Mouse (Mus musculus) heart, embryonic 16.5 days (tissue): Measurements from ENCODE around the gene Wfdc15a. TPM values are rescaled to one million over a fixed set of nuclear protein-coding genes. Genes with fewer than 3 reads are reported as not detected.

ENCODE experiments used
- polyA plus RNA-seq: library from polyadenylated mRNA; unstranded; fragments of >200 nt; fragmentation: Nextera tagmentation; extraction: Ambion mirVana; gene quantifications from 2 replicates; pipeline ENCODE4 v1.2.1, GENCODE M21; 2015

The Wfdc15a gene
- polyA plus RNA-seq, 1 experiment from 2014 or later = not detected

Other genes with a start within 250 kb of the Wfdc15a start
- gene Ywhab, start 205.2 kb downstream of the Wfdc15a start, polyA plus RNA-seq = 198 TPM in 2 replicates
- gene Pabpc1l, start 174.7 kb downstream of the Wfdc15a start, polyA plus RNA-seq = 0.57 and 0.80 TPM in 2 replicates
- 15.2 and 17.8 TPM in 2 replicates for gene Stk4, start 129.8 kb downstream of the Wfdc15a start, polyA plus RNA-seq
- 49.4 and 51.6 TPM in 2 replicates for gene Tomm34, start 129.0 kb downstream of the Wfdc15a start, polyA plus RNA-seq
- gene Kcns1, start 29.0 kb downstream of the Wfdc15a start, polyA plus RNA-seq = 0.10 and 0.29 TPM in 2 replicates
- gene Wfdc5, start 17.4 kb downstream of the Wfdc15a start, polyA plus RNA-seq = not detected in 2 replicates
- gene Wfdc12, start 9.5 kb downstream of the Wfdc15a start, polyA plus RNA-seq = not detected in 2 replicates
- gene Wfdc15b, start 21.5 kb upstream of the Wfdc15a start, polyA plus RNA-seq = 0.32 TPM in 1 of 2 replicates, not detected in the other
- not detected in 2 replicates for gene Svs2, start 38.3 kb upstream of the Wfdc15a start, polyA plus RNA-seq
- gene Svs3b, start 56.5 kb upstream of the Wfdc15a start, polyA plus RNA-seq = not detected in 2 replicates
- gene Svs4, start 78.3 kb upstream of the Wfdc15a start, polyA plus RNA-seq = not detected in 2 replicates
- not detected in 2 replicates for gene Svs3a, start 89.1 kb upstream of the Wfdc15a start, polyA plus RNA-seq
- not detected in 2 replicates for gene Svs6, start 116.6 kb upstream of the Wfdc15a start, polyA plus RNA-seq
- gene Svs5, start 132.6 kb upstream of the Wfdc15a start, polyA plus RNA-seq = not detected in 2 replicates
- 0.60 and 1.4 TPM in 2 replicates for gene Slpi, start 189.0 kb upstream of the Wfdc15a start, polyA plus RNA-seq
- gene Rbpjl, start 203.0 kb upstream of the Wfdc15a start, polyA plus RNA-seq = 0.49 and 1.7 TPM in 2 replicates
- 7.2 and 8.9 TPM in 2 replicates for gene Matn4, start 205.0 kb upstream of the Wfdc15a start, polyA plus RNA-seq
- 48.0 and 61.1 TPM in 2 replicates for gene Sdc4, start 243.8 kb upstream of the Wfdc15a start, polyA plus RNA-seq